Mouse (Mus musculus) liver, embryonic 11.5 days (tissue): ENCODE measurements around the gene Tnik. TPM values are rescaled to one million over a fixed set of nuclear protein-coding genes. Genes with fewer than 3 reads are reported as not detected.

ENCODE experiments used
- ATAC-seq: fragments of 200-750 bp; cut with Nextera tagmentation; replicated peaks from 2 replicates; pipeline ENCODE4 v1.8.0; 2017; ENCODE audit warnings: moderate number of reproducible peaks, mild to moderate bottlenecking, moderate TSS enrichment, moderate library complexity; ENCODE audit not compliant: low FRiP score
- DNase-seq: peaks from one replicate; pipeline ENCODE4 v3.0.0-alpha.2; 2017; ENCODE audit warnings: low spot score
- H3K27ac ChIP-seq: fragments of 300-500 bp; sonication (generic); 2 replicates; pipeline ENCODE4 v1.5.1; 2014; ENCODE audit warnings: mild to moderate bottlenecking, low read depth, low read length, control low read depth
- H3K27me3 ChIP-seq: fragments of 300-500 bp; sonication (generic); replicated peaks from 2 replicates; pipeline ENCODE4 v1.6.1; 2014; ENCODE audit warnings: low read length, mixed read lengths; ENCODE audit not compliant: control insufficient read depth, insufficient read depth
- H3K36me3 ChIP-seq: fragments of 300-500 bp; sonication (generic); 2 replicates; pipeline ENCODE4 v1.6.1; 2014; ENCODE audit warnings: mild to moderate bottlenecking, low read length, moderate library complexity, mixed read lengths; ENCODE audit not compliant: control insufficient read depth, insufficient read depth
- H3K4me1 ChIP-seq: fragments of 300-500 bp; sonication (generic); replicated peaks from 2 replicates; pipeline ENCODE4 v1.6.1; 2014; ENCODE audit warnings: low read length, mixed read lengths; ENCODE audit not compliant: control insufficient read depth, insufficient read depth
- H3K4me2 ChIP-seq: fragments of 300-500 bp; sonication (generic); 2 replicates; pipeline ENCODE4 v1.6.1; 2014; ENCODE audit warnings: mild to moderate bottlenecking, control low read depth, moderate library complexity
- H3K4me3 ChIP-seq: fragments of 300-500 bp; sonication (generic); 2 replicates; pipeline ENCODE4 v1.5.1; 2014; ENCODE audit warnings: low read depth, low read length, control low read depth
- H3K9ac ChIP-seq: fragments of 300-500 bp; sonication (generic); 2 replicates; pipeline ENCODE4 v1.6.1; 2014; ENCODE audit warnings: low read depth, low read length, control low read depth
- H3K9me3 ChIP-seq: fragments of 300-500 bp; sonication (generic); 2 replicates; pipeline ENCODE4 v1.6.1; 2016; ENCODE audit warnings: low read length, inconsistent platforms, mixed read lengths; ENCODE audit not compliant: control insufficient read depth
- WGBS: fragments of 180-500 bp; shearing (Covaris S2); extraction: QIAGEN DNeasy Blood & Tissue Kit; methylation state at CpG from one replicate; pipeline ENCODE4 v1.1.7; 2014; 5-methylcytosine and 5-hydroxymethylcytosine counted together
- polyA plus RNA-seq: library from polyadenylated mRNA; unstranded; fragments of >200 nt; fragmentation: Nextera tagmentation; extraction: Ambion mirVana; gene quantifications from 2 replicates; pipeline ENCODE4 v1.2.1, GENCODE M21; 2014

The Tnik gene
- polyA plus RNA-seq, 1 experiment from 2014 or later = 11.8 TPM

- no peak for ATAC-seq
- Histone ChIP-seq H3K9me3 (no peaks in the 10 kb centered on the region), H3K4me1 (no peaks in the 10 kb centered on the region), H3K4me2 (no peak overlapping the region), H3K4me3 (no peak overlapping the region), H3K27ac (no peak overlapping the region), H3K9ac (no peak overlapping the region), H3K27me3 (no peaks in the 10 kb centered on the region), H3K36me3 (no peaks in the 10 kb centered on the region)
- no peak for DNase-seq
Observed at GRCm38 (mm10) chr3:28271884-28272283, 8.9 kb downstream of the Tnik start.

- no peak for DNase-seq
- no peaks in the 10 kb centered on the region for H3K36me3 ChIP-seq
- no peak overlapping the region for H3K4me3 ChIP-seq
- no peak overlapping the region for H3K9ac ChIP-seq
- no peaks in the 10 kb centered on the region for H3K4me1 ChIP-seq
- 80% methylated on average over 4 of the region's 4 CpGs for WGBS
- no peaks in the 10 kb centered on the region for H3K27me3 ChIP-seq
- no peak overlapping the region for H3K4me2 ChIP-seq
- no peak for ATAC-seq
- H3K9me3 ChIP-seq = no peaks in the 10 kb centered on the region
- no peak overlapping the region for H3K27ac ChIP-seq
Observed at GRCm38 (mm10) chr3:28274763-28275162, 11.7 kb downstream of the Tnik start.

GRCm38 (mm10) chr3:28289693-28290092 lies 26.7 kb downstream of the Tnik start:
- DNase-seq (no peak), ATAC-seq (no peak)
- 71% methylated on average over 1 of the region's 1 CpGs for WGBS
- Histone ChIP-seq H3K9ac (no peak overlapping the region), H3K27me3 (no peaks in the 10 kb centered on the region), H3K4me1 (0 out of 2 replicates have a peak, but pooled peaks cover 3% of the 10 kb centered on the region), H3K4me3 (no peak overlapping the region), H3K4me2 (no peak overlapping the region), H3K36me3 (no peaks in the 10 kb centered on the region), H3K27ac (no peak overlapping the region), H3K9me3 (no peaks in the 10 kb centered on the region)

- Histone ChIP-seq H3K27me3 (no peaks in the 10 kb centered on the region), H3K27ac (peak overlapping the region; percentile 59), H3K36me3 (no peaks in the 10 kb centered on the region), H3K9ac (no peak overlapping the region), H3K4me3 (no peak overlapping the region), H3K9me3 (no peaks in the 10 kb centered on the region), H3K4me1 (peaks cover 14% of the 10 kb centered on the region), H3K4me2 (peak overlapping the region; percentile 46)
- WGBS = 22% methylated on average over 4 of the region's 4 CpGs
- DNase-seq = no peak
- ATAC-seq = peak; percentile 94
Observed at GRCm38 (mm10) chr3:28301378-28301777, 38.4 kb downstream of the Tnik start.

GRCm38 (mm10) chr3:28303915-28304314 lies 40.9 kb downstream of the Tnik start:
- H3K9ac ChIP-seq = no peak overlapping the region
- no peak for ATAC-seq
- no peak for DNase-seq
- H3K4me2 ChIP-seq = no peak overlapping the region
- 93% methylated on average over 5 of the region's 5 CpGs for WGBS
- no peaks in the 10 kb centered on the region for H3K36me3 ChIP-seq
- H3K4me1 ChIP-seq = peaks cover 14% of the 10 kb centered on the region
- H3K4me3 ChIP-seq = no peak overlapping the region
- no peak overlapping the region for H3K27ac ChIP-seq
- H3K27me3 ChIP-seq = no peaks in the 10 kb centered on the region
- H3K9me3 ChIP-seq = no peaks in the 10 kb centered on the region

- no peak overlapping the region for H3K27ac ChIP-seq
- no peaks in the 10 kb centered on the region for H3K36me3 ChIP-seq
- H3K9me3 ChIP-seq = no peaks in the 10 kb centered on the region
- no peak for DNase-seq
- H3K4me1 ChIP-seq = peaks cover 5% of the 10 kb centered on the region
- H3K4me2 ChIP-seq = no peak overlapping the region
- H3K9ac ChIP-seq = no peak overlapping the region
- no peaks in the 10 kb centered on the region for H3K27me3 ChIP-seq
- no peak overlapping the region for H3K4me3 ChIP-seq
- no peak for ATAC-seq
- 84% methylated on average over 3 of the region's 3 CpGs for WGBS
Observed at GRCm38 (mm10) chr3:28306852-28307251, 43.8 kb downstream of the Tnik start.

- Histone ChIP-seq H3K4me2 (no peak overlapping the region), H3K27ac (no peak overlapping the region), H3K27me3 (no peaks in the 10 kb centered on the region), H3K9me3 (no peaks in the 10 kb centered on the region), H3K4me3 (no peak overlapping the region), H3K36me3 (no peaks in the 10 kb centered on the region), H3K9ac (no peak overlapping the region), H3K4me1 (no peaks in the 10 kb centered on the region)
- DNase-seq (no peak), ATAC-seq (no peak)
- 83% methylated on average over 2 of the region's 2 CpGs for WGBS
Observed at GRCm38 (mm10) chr3:28314438-28314837, 51.4 kb downstream of the Tnik start.

- DNase-seq = no peak
- no peak overlapping the region for H3K4me2 ChIP-seq
Observed at GRCm38 (mm10) chr3:28317339-28317738, 54.3 kb downstream of the Tnik start.

GRCm38 (mm10) chr3:28321635-28322034 lies 58.6 kb downstream of the Tnik start:
- Histone ChIP-seq H3K4me2 (no peak overlapping the region), H3K9ac (no peak overlapping the region), H3K36me3 (no peaks in the 10 kb centered on the region), H3K4me3 (no peak overlapping the region), H3K27me3 (no peaks in the 10 kb centered on the region), H3K9me3 (no peaks in the 10 kb centered on the region), H3K4me1 (no peaks in the 10 kb centered on the region), H3K27ac (no peak overlapping the region)
- ATAC-seq (no peak), DNase-seq (no peak)
- 80% methylated on average over 8 of the region's 8 CpGs for WGBS

More at GRCm38 (mm10) chr3:28317339-28317738, 54.3 kb downstream of the Tnik start:
- Histone ChIP-seq H3K9ac (no peak overlapping the region), H3K27me3 (no peaks in the 10 kb centered on the region), H3K4me1 (no peaks in the 10 kb centered on the region), H3K36me3 (no peaks in the 10 kb centered on the region), H3K4me3 (no peak overlapping the region), H3K27ac (no peak overlapping the region), H3K9me3 (no peaks in the 10 kb centered on the region)
- ATAC-seq = no peak
- 74% methylated on average over 1 of the region's 1 CpGs for WGBS
